Mouse (Mus musculus) embryonic fibroblast, embryonic 13.5 days (primary cell): ENCODE measurements around the gene Fuk.

Experiments used
- CTCF ChIP-seq: IDR thresholded peaks from 2 replicates; pipeline ENCODE4 v1.5.1; 2011; ENCODE audit warnings: mild to moderate bottlenecking, control low read depth, low read length, moderate library complexity, borderline replicate concordance; ENCODE audit not compliant: insufficient read depth
- POLR2A ChIP-seq: IDR thresholded peaks from 2 replicates; pipeline ENCODE4 v1.6.1; 2011; ENCODE audit warnings: low read depth, mild to moderate bottlenecking, control low read depth, low read length, moderate library complexity

DNA sequence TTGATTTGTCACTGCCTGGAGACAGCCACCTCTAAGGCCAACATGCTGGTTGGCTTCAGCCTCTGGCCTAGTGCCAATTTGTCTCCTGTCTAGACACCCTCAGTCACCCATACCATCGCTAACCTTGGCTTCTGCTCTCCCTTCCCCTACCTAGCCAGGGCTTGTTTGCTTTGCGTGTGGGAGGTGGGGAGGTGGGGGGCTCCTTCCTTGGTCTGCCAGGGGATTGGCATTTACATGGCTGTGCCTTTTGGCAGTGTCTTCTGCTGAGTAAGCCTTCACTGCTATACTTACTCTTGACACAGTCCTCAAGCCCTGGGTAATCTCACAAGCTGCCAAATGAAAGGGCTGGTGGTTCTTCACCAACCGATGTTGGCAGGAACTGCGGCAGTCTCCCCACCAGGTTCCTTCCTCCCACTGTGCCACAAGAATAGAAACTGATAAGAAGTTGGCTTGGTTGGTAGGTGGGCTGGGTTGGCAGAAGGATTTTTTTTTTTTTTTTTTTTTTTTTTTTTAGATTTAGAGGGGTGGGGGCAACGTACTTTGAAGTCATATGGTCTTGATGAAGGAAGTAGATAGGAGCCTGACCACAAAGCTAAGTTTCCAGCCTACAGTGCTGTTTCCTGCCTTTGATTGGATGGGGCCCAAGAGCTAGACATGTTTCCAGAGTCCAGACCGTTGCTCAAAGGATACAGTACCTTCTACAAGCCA is 36.7 kb upstream of the Fuk start:
- TF ChIP-seq POLR2A (no peak), CTCF (no peak)
